Mouse (Mus musculus) brown adipose tissue, adult 24 weeks (tissue): ENCODE data around the gene Ahcy. TPM values are rescaled to one million over a fixed set of nuclear protein-coding genes. Genes with fewer than 3 reads are reported as not detected.
"Not testable (repeated sequence)": the region's sequence is repeated elsewhere in the genome, so short reads cannot be mapped to it uniquely, and the experiment has no call there.

Experiments
- H3K27ac ChIP-seq: fragments of 200-500 bp; replicated peaks from 2 replicates; pipeline ENCODE4 v1.5.1; 2012; ENCODE audit warnings: low read depth, mild to moderate bottlenecking, low read length
- H3K4me1 ChIP-seq: fragments of 200-500 bp; 2 replicates; pipeline ENCODE4 v1.6.1; 2012; ENCODE audit warnings: low read length, mixed read lengths; ENCODE audit not compliant: control insufficient read depth, insufficient read depth, insufficient read length
- H3K4me3 ChIP-seq: fragments of 200-500 bp; 2 replicates; pipeline ENCODE4 v1.5.1; 2012; ENCODE audit warnings: low read depth, mild to moderate bottlenecking, low read length, moderate library complexity; ENCODE audit not compliant: insufficient read depth
- polyA plus RNA-seq: library from polyadenylated mRNA; stranded (reverse); fragments of >200 nt; gene quantifications from 2 replicates; pipeline ENCODE4 v1.2.4, GENCODE M21; 2012; ENCODE audit not compliant: missing spikeins, insufficient read depth, insufficient read length

Ahcy gene
- polyA plus RNA-seq, 1 experiment, result 9.7 TPM

- Histone ChIP-seq H3K4me3 (no peak overlapping the region), H3K4me1 (no peaks in the 10 kb centered on the region), H3K27ac (no peak overlapping the region)
Measured at GRCm38 (mm10) chr2:155084546-155084945, 10.2 kb upstream of the Ahcy start.

GRCm38 (mm10) chr2:155082121-155082803, 8.0 kb upstream of the Ahcy start:
- Histone ChIP-seq H3K27ac (no peak overlapping the region), H3K4me1 (no peaks in the 10 kb centered on the region), H3K4me3 (no peak overlapping the region)

DNA sequence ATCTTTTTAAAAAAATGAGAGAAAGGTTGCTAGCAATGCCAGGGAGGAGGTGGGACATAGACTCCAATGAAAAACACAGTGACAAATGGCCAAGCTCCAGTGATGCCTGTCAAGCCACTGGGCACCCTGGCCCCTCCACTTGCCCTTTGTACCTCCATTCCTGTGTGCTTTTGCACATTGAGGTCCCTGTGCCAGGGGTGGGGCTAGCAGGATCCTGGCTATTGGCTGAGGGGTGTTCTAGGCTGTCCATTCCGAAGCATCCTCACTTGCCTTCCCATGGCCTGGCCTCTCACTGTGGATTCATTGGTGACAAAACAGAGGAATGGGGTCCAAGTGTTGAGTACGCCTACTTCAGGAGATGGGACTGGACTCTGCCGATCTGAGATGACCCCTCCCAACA, 6.8 kb upstream of the Ahcy start:
- no peak overlapping the region for H3K27ac ChIP-seq
- H3K4me3 ChIP-seq, result no peak overlapping the region
- no peaks in the 10 kb centered on the region for H3K4me1 ChIP-seq

DNA sequence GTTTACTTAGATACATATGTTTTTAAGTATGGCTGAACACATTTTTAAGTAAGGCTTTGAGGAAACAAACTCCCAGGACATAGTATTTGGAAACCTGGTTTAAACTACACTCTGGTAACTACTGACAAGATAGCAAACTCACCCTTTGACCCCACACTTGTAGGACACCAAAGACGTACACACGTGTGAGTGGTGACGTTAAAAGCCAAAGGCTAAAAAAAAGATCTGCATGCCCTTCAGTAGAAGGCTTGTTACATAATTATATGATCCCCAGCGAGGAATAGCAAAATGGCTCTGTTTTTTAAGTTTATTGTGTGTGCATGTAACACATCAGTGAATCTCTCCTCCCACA, 5.9 kb upstream of the Ahcy start:
- H3K4me1 ChIP-seq, result peaks cover under 1% of the 10 kb centered on the region; the same call in 1 of the 2 replicates
- H3K27ac ChIP-seq, result no peak overlapping the region
- no peak overlapping the region for H3K4me3 ChIP-seq

DNA sequence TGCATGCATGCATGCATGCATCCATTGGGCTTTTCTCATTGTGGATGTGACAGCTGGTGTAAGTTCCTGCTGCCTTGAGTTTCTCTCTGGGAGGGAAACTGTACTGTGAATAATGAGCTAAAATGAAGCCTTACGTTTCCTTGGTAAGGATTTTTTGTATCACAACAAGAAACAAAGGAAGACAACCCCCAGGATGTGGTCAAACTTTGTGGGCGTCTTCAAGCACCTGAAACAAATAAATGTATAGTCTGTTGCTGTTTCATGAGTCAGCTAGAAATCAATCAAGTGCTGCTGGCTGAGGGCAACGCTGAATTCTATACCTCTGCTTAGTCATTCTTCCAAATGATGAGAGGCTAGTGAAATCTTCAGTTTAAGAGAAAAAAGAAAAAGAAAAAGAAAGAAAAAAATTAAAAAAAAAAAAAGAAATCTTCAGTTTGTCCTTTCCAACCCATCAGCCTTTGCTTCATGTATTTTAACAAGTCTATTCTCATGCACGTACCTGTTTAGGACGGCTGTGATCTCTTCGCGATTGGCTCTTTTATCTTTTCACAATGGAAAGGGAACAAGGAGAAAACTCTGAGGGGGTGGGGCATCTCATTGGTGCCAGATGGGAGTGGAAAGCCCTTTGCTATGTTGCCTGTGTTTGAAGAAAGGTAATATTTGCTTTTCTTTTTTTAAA, 5.3 kb upstream of the Ahcy start:
- no peak overlapping the region for H3K4me3 ChIP-seq
- peaks cover 6% of the 10 kb centered on the region; the same call in 1 of the 2 replicates for H3K4me1 ChIP-seq
- no peak overlapping the region for H3K27ac ChIP-seq

DNA sequence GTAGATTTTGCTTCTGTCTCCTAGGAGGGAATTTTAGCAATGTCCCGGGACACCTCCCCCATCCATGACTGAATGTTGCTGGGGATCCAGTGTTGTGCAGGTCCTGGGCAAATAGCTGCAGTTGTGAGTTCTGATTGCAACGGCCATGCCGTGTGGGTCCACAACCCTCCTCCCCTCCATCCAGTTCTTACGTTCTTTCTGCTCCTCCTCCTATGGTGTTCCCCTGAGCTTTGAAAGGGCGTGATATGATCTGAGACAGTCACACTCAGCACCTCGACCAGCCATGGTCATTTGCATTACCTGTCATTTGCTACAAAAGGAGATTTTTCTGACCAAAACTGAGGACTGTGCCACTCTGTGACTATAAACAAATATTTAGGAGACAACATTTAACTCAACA, 1.4 kb upstream of the Ahcy start:
- Histone ChIP-seq H3K4me1 (peaks cover 6% of the 10 kb centered on the region; the same call in 1 of the 2 replicates), H3K27ac (no peak overlapping the region), H3K4me3 (no peak overlapping the region)

- no peak overlapping the region for H3K27ac ChIP-seq
- peak overlapping the region; percentile 89 for H3K4me3 ChIP-seq
- peaks cover 6% of the 10 kb centered on the region; the same call in 1 of the 2 replicates for H3K4me1 ChIP-seq
Measured at GRCm38 (mm10) chr2:155074766-155075330, 551 bp upstream of the Ahcy start.

- H3K4me3 ChIP-seq, result no peak overlapping the region
- H3K4me1 ChIP-seq, result peaks cover 6% of the 10 kb centered on the region; the same call in 1 of the 2 replicates
- H3K27ac ChIP-seq, result no peak overlapping the region
Measured at GRCm38 (mm10) chr2:155073347-155073746, 950 bp downstream of the Ahcy start.

DNA sequence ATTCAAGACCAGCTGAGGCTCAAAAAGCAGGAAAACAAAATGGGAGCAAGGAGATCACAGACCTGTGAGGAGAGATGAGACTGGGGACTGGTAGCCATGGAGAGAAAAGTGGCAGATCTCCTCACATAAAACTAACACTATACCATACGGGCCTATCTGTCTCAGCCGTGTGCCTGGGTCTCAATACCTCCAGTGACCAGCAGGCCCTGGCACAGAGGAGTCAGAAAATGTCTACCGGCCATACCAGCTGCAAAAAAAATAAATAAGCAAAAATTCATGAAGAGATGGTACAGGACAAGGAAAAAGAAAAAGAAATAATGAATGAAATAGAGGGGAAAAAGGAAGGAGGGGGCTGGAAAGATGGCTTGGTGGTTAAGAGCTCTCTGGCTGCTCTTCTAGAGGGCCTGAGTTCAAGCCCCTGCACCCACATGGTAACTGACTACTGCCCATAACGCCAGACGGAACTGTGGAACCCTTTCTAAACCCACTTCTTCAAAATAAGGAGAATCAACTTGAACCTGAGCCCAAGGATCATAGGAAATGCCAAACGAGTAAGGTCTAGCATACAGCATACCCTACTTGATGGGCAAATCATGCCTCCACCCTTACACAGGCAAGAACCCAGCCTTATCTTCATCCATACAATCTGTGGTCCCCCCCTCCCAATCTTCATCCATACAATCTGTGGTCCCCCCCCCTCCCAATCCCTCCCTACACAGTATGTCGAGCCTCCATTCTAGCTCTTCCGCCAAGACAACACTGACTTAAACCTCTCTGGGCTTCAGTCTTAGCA, 1.7 kb downstream of the Ahcy start:
- Histone ChIP-seq H3K27ac (no peak overlapping the region), H3K4me1 (peaks cover 6% of the 10 kb centered on the region; the same call in 1 of the 2 replicates), H3K4me3 (no peak overlapping the region)

DNA sequence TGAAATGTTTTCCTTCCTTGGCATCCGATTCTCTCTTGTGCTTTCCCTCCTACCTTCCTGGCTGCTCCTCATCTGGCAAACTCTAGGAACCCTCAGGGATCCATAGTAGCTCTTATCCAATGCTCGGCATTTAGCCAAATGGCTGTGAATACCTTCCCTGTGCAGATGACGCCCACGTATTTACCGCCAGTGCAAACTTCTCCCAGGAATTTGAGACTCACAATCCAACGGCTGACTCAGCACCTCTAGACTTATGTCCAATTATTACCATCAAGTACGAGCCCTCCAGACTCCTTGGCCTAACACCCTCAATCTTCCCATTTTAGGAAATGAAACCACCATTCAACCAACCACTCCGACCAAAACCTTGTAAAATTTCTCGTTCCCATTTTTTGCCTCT, 3.3 kb downstream of the Ahcy start:
- Histone ChIP-seq H3K4me1 (peaks cover 6% of the 10 kb centered on the region; the same call in 1 of the 2 replicates), H3K4me3 (no peak overlapping the region), H3K27ac (no peak overlapping the region)

- Histone ChIP-seq H3K4me3 (no peak overlapping the region), H3K27ac (no peak overlapping the region), H3K4me1 (peaks cover 7% of the 10 kb centered on the region; the same call in 1 of the 2 replicates)
Measured at GRCm38 (mm10) chr2:155057361-155057760, 16.9 kb downstream of the Ahcy start.

GRCm38 (mm10) chr2:155056076-155056578, 18.2 kb downstream of the Ahcy start:
- peaks cover 7% of the 10 kb centered on the region; the same call in 1 of the 2 replicates for H3K4me1 ChIP-seq
- no peak overlapping the region for H3K4me3 ChIP-seq
- H3K27ac ChIP-seq, result no peak overlapping the region

GRCm38 (mm10) chr2:155054672-155055071, 19.6 kb downstream of the Ahcy start:
- Histone ChIP-seq H3K4me3 (no peak overlapping the region), H3K27ac (no peak overlapping the region), H3K4me1 (peaks cover 11% of the 10 kb centered on the region; the same call in 1 of the 2 replicates)

GRCm38 (mm10) chr2:155053512-155053911, 20.8 kb downstream of the Ahcy start:
- not testable (repeated sequence) for H3K27ac ChIP-seq, H3K4me3 ChIP-seq
- peaks cover 11% of the 10 kb centered on the region; the same call in 1 of the 2 replicates for H3K4me1 ChIP-seq

- Histone ChIP-seq H3K27ac (no peak overlapping the region), H3K4me3 (no peak overlapping the region), H3K4me1 (peaks cover 11% of the 10 kb centered on the region; the same call in 1 of the 2 replicates)
Measured at GRCm38 (mm10) chr2:155052681-155053080, 21.6 kb downstream of the Ahcy start.
